In genomic region chr19:4098426-4098825, GRCm38 (mm10) we compare ENCODE assay signal across 10 mouse cellular contexts. TPM values are rescaled to one million over a fixed set of nuclear protein-coding genes. Genes with fewer than 3 reads are reported as not detected.
A peak's percentile ranks its signal among the peaks of the same experiment; 100 is the strongest.
DNase-seq lines count a peak whose midpoint lies in the region; ATAC-seq and TF ChIP-seq lines count a peak whose summit lies in the region.
"Had no signal": no experiment of that assay in that cellular context is flagged by ENCODE, and none has a peak within 500 bp of the region (broad histone marks: within the 10 kb centered on the region; RNA-seq: fewer than 3 reads in every experiment).

No protein-coding gene starts in this region.

- DNase-seq in cerebellum, adult 9-11 months, result peak; percentile 67
- no peak for DNase-seq in cerebellum, adult 11 months
- DNase-seq in lung, postnatal 0 days (ENCODE audit: low spot score), result peak; percentile 28
- DNase-seq in lung, postnatal 25 days (ENCODE audit: low spot score), result no peak
- peak; percentile 45 for DNase-seq in induced T-regulatory cell, adult 2 months (ENCODE audit: low read depth)
- DNase-seq in embryo, embryonic 11 days, result no peak
- DNase-seq in layer of hippocampus, postnatal 36 days, result no peak

- no peaks in the 10 kb centered on the region for H3K9me3 ChIP-seq in lung, postnatal 0 days (ENCODE audit: low read length)
- H3K9me3 ChIP-seq in neural tube, embryonic 15.5 days (replicated peaks), result no peaks in the 10 kb centered on the region

- TF ChIP-seq CTCF in lung, postnatal 0 days (IDR thresholded peaks at IDR 0.05), result no peak

- no peak overlapping the region for H3K9ac ChIP-seq in lung, postnatal 0 days (replicated peaks; ENCODE audit: low read depth)
- no peak overlapping the region for H3K9ac ChIP-seq in neural tube, embryonic 15.5 days (replicated peaks)

- H3K4me2 ChIP-seq in lung, postnatal 0 days (replicated peaks; ENCODE audit: low read depth, low read length), result 0 out of 2 replicates have a peak overlapping the region, but pooled peaks have one; percentile 55
- peak overlapping the region; percentile 77; the same call in 1 of the 2 replicates for H3K4me2 ChIP-seq in neural tube, embryonic 15.5 days

- no peaks in the 10 kb centered on the region for H3K36me3 ChIP-seq in lung, postnatal 0 days (ENCODE audit: insufficient read depth, low read length)
- H3K36me3 ChIP-seq in neural tube, embryonic 15.5 days, result 0 out of 2 replicates have a peak, but pooled peaks cover 6% of the 10 kb centered on the region

- H3K4me3 ChIP-seq in lung, postnatal 0 days (ENCODE audit: low read depth, low read length), result no peak overlapping the region
- no peak overlapping the region for H3K4me3 ChIP-seq in neural tube, embryonic 15.5 days (replicated peaks)

- ATAC-seq in lung, postnatal 0 days, result no peak
- no peak for ATAC-seq in neural tube, embryonic 15.5 days (ENCODE audit: low FRiP score)

- peaks cover 19% of the 10 kb centered on the region; the same call in 1 of the 2 replicates for H3K4me1 ChIP-seq in lung, postnatal 0 days (ENCODE audit: insufficient read depth, low read depth, low read length)
- H3K4me1 ChIP-seq in neural tube, embryonic 15.5 days, result peaks cover 70% of the 10 kb centered on the region

- H3K27ac ChIP-seq in lung, postnatal 0 days (ENCODE audit: low read length), result peak overlapping the region; percentile 94
- H3K27ac ChIP-seq in neural tube, embryonic 15.5 days (replicated peaks), result no peak overlapping the region

- WGBS in lung, postnatal 0 days, result 67% methylated on average over 13 of the region's 13 CpGs
- WGBS in neural tube, embryonic 15.5 days, result 89% methylated on average over 13 of the region's 13 CpGs

- H3K27me3 ChIP-seq in lung, postnatal 0 days (replicated peaks; ENCODE audit: insufficient read depth, low read length), result peaks cover 3% of the 10 kb centered on the region; the same call in 1 of the 2 replicates
- H3K27me3 ChIP-seq in neural tube, embryonic 15.5 days (replicated peaks), result no peaks in the 10 kb centered on the region

- TF ChIP-seq EP300 in lung, postnatal 0 days (IDR thresholded peaks at IDR 0.05), result no peak

RNA-seq across cellular contexts. Expression of gene Pitpnm1, which starts 1.4 kb away (rescaled TPM):
- polyA plus RNA-seq in lung, postnatal 0 days (2015; fragmentation: Nextera tagmentation; extraction: Ambion mirVana), result 17.0 and 18.9 TPM in 2 replicates
- polyA plus RNA-seq in neural tube, embryonic 15.5 days (2015; fragmentation: Nextera tagmentation; extraction: Ambion mirVana), result 72.1 and 80.9 TPM in 2 replicates
- 100 to 1,000 TPM; 169 to 174 TPM for total RNA-seq in layer of hippocampus, postnatal 36 days (2021)

RNA-seq across cellular contexts. Expression of gene Cdk2ap2, which starts 1.4 kb away (rescaled TPM):
- polyA plus RNA-seq in lung, postnatal 0 days (2015; fragmentation: Nextera tagmentation; extraction: Ambion mirVana), result 154 and 164 TPM in 2 replicates
- polyA plus RNA-seq in neural tube, embryonic 15.5 days (2015; fragmentation: Nextera tagmentation; extraction: Ambion mirVana), result 88.7 and 99.0 TPM in 2 replicates
- 10 to 100 TPM; 29.7 to 46.0 TPM for total RNA-seq in layer of hippocampus, postnatal 36 days (2021)

RNA-seq across cellular contexts. Expression of gene Cabp2, which starts 17.0 kb away (rescaled TPM):
- not detected in 2 replicates for polyA plus RNA-seq in lung, postnatal 0 days (2015; fragmentation: Nextera tagmentation; extraction: Ambion mirVana)
- not detected in 2 replicates for polyA plus RNA-seq in neural tube, embryonic 15.5 days (2015; fragmentation: Nextera tagmentation; extraction: Ambion mirVana)
- total RNA-seq in layer of hippocampus, postnatal 36 days (2021), result not detected
- total RNA-seq: ES-E14; megakaryocyte progenitor cell, adult 5-6 weeks had no signal

RNA-seq across cellular contexts. Expression of gene Aip, which starts 27.2 kb away (rescaled TPM):
- polyA plus RNA-seq in lung, postnatal 0 days (2015; fragmentation: Nextera tagmentation; extraction: Ambion mirVana), result 78.5 and 82.1 TPM in 2 replicates
- 105 and 111 TPM in 2 replicates for polyA plus RNA-seq in neural tube, embryonic 15.5 days (2015; fragmentation: Nextera tagmentation; extraction: Ambion mirVana)
- 100 to 1,000 TPM; 108 to 128 TPM for total RNA-seq in layer of hippocampus, postnatal 36 days (2021)

RNA-seq across cellular contexts. Expression of gene Gstp3, which starts 39.1 kb away (rescaled TPM):
- polyA plus RNA-seq in lung, postnatal 0 days (2015; fragmentation: Nextera tagmentation; extraction: Ambion mirVana), result 6.5 and 6.9 TPM in 2 replicates
- 1.1 TPM in 1 of 2 replicates, not detected in the other for polyA plus RNA-seq in neural tube, embryonic 15.5 days (2015; fragmentation: Nextera tagmentation; extraction: Ambion mirVana)
- total RNA-seq in layer of hippocampus, postnatal 36 days (2021), result not detected

Comparison
In these comparisons a context has a peak if more than half of its experiments do, and no peak if none do; other contexts are left out.
1. DNase-seq: peak in cerebellum, adult 9-11 months (single experiment), lung, postnatal 0 days (single experiment) and induced T-regulatory cell, adult 2 months (single experiment); none in cerebellum, adult 11 months (single experiment), lung, postnatal 25 days (single experiment), embryo, embryonic 11 days (single experiment) and layer of hippocampus, postnatal 36 days (0 of 2).